In genomic region chrX:136094421-136094820, GRCm38 (mm10) we compare ENCODE assay signal across 15 mouse cellular contexts. TPM values are rescaled to one million over a fixed set of nuclear protein-coding genes. Genes with fewer than 3 reads are reported as not detected.
DNase-seq lines count a peak whose midpoint lies in the region; ATAC-seq lines count a peak whose summit lies in the region.
"Had no signal": no experiment of that assay in that cellular context is flagged by ENCODE, and none has a peak within 500 bp of the region (broad histone marks: within the 10 kb centered on the region; RNA-seq: fewer than 3 reads in every experiment).

No protein-coding gene starts in this region.

- H3K9ac ChIP-seq in forebrain, embryonic 13.5 days: no peak overlapping the region
- H3K9ac ChIP-seq in forebrain, embryonic 12.5 days: no peak overlapping the region
- H3K9ac ChIP-seq in forebrain, embryonic 16.5 days (replicated peaks; ENCODE audit: low read depth, low read length): no peak overlapping the region
- no peak overlapping the region for H3K9ac ChIP-seq in midbrain, embryonic 16.5 days (ENCODE audit: low read depth, low read length)
- H3K9ac ChIP-seq: limb, embryonic 13.5 days had no signal

- 0 out of 2 replicates have a peak, but pooled peaks cover 3% of the 10 kb centered on the region for H3K27me3 ChIP-seq in forebrain, embryonic 13.5 days
- H3K27me3 ChIP-seq in forebrain, embryonic 12.5 days: 0 out of 2 replicates have a peak, but pooled peaks cover 4% of the 10 kb centered on the region
- H3K27me3 ChIP-seq in forebrain, embryonic 16.5 days (replicated peaks; ENCODE audit: control insufficient read depth, insufficient read depth, low read length): no peaks in the 10 kb centered on the region
- H3K27me3 ChIP-seq in midbrain, embryonic 16.5 days (ENCODE audit: control insufficient read depth, insufficient read depth, low read depth, low read length): no peaks in the 10 kb centered on the region
- no peaks in the 10 kb centered on the region for H3K27me3 ChIP-seq in heart, embryonic 10.5 days (ENCODE audit: insufficient read depth, poor library complexity, severe bottlenecking)
- H3K27me3 ChIP-seq: CH12.LX had no signal

- no peaks in the 10 kb centered on the region for H3K4me1 ChIP-seq in forebrain, embryonic 13.5 days
- H3K4me1 ChIP-seq in forebrain, embryonic 12.5 days: no peaks in the 10 kb centered on the region
- H3K4me1 ChIP-seq in forebrain, embryonic 16.5 days (replicated peaks; ENCODE audit: control insufficient read depth, insufficient read depth, low read length): no peaks in the 10 kb centered on the region
- H3K4me1 ChIP-seq in midbrain, embryonic 16.5 days (ENCODE audit: control insufficient read depth, insufficient read depth, low read length): no peaks in the 10 kb centered on the region
- H3K4me1 ChIP-seq in heart, embryonic 10.5 days: no peaks in the 10 kb centered on the region
- H3K4me1 ChIP-seq: limb, embryonic 13.5 days had no signal

- no peak overlapping the region for H3K4me3 ChIP-seq in forebrain, embryonic 13.5 days
- H3K4me3 ChIP-seq in forebrain, embryonic 12.5 days (replicated peaks): no peak overlapping the region
- no peak overlapping the region for H3K4me3 ChIP-seq in forebrain, embryonic 16.5 days (replicated peaks; ENCODE audit: low read length)
- H3K4me3 ChIP-seq in midbrain, embryonic 16.5 days (ENCODE audit: low read depth, low read length): no peak overlapping the region
- no peak overlapping the region for H3K4me3 ChIP-seq in heart, embryonic 10.5 days
- H3K4me3 ChIP-seq: limb, embryonic 13.5 days had no signal

- no peaks in the 10 kb centered on the region for H3K36me3 ChIP-seq in forebrain, embryonic 13.5 days (ENCODE audit: poor library complexity, severe bottlenecking)
- no peaks in the 10 kb centered on the region for H3K36me3 ChIP-seq in forebrain, embryonic 12.5 days (replicated peaks)
- no peaks in the 10 kb centered on the region for H3K36me3 ChIP-seq in forebrain, embryonic 16.5 days (ENCODE audit: control insufficient read depth, insufficient read depth)
- H3K36me3 ChIP-seq in midbrain, embryonic 16.5 days (ENCODE audit: control insufficient read depth, insufficient read depth, low read length): no peaks in the 10 kb centered on the region
- H3K36me3 ChIP-seq in heart, embryonic 10.5 days: no peaks in the 10 kb centered on the region
- H3K36me3 ChIP-seq: limb, embryonic 13.5 days had no signal

- H3K9me3 ChIP-seq in forebrain, embryonic 13.5 days (replicated peaks): no peaks in the 10 kb centered on the region
- H3K9me3 ChIP-seq in forebrain, embryonic 12.5 days: no peaks in the 10 kb centered on the region
- no peaks in the 10 kb centered on the region for H3K9me3 ChIP-seq in forebrain, embryonic 16.5 days (ENCODE audit: control insufficient read depth, low read length)
- no peaks in the 10 kb centered on the region for H3K9me3 ChIP-seq in midbrain, embryonic 16.5 days (replicated peaks; ENCODE audit: control insufficient read depth, low read length, poor library complexity, severe bottlenecking)
- no peaks in the 10 kb centered on the region for H3K9me3 ChIP-seq in heart, embryonic 10.5 days
- H3K9me3 ChIP-seq: limb, embryonic 13.5 days had no signal

- no peak overlapping the region for H3K4me2 ChIP-seq in forebrain, embryonic 13.5 days
- no peak overlapping the region for H3K4me2 ChIP-seq in forebrain, embryonic 12.5 days
- H3K4me2 ChIP-seq in forebrain, embryonic 16.5 days (ENCODE audit: low read length): no peak overlapping the region
- no peak overlapping the region for H3K4me2 ChIP-seq in midbrain, embryonic 16.5 days (ENCODE audit: low read length)
- H3K4me2 ChIP-seq: limb, embryonic 13.5 days had no signal

- no peak overlapping the region for H3K27ac ChIP-seq in forebrain, embryonic 13.5 days
- no peak overlapping the region for H3K27ac ChIP-seq in forebrain, embryonic 12.5 days
- H3K27ac ChIP-seq in forebrain, embryonic 16.5 days (ENCODE audit: low read length): no peak overlapping the region
- H3K27ac ChIP-seq in midbrain, embryonic 16.5 days (ENCODE audit: low read length): peak overlapping the region; percentile 72
- H3K27ac ChIP-seq in heart, embryonic 10.5 days: no peak overlapping the region
- H3K27ac ChIP-seq: limb, embryonic 13.5 days had no signal

- peak; percentile 61; the same call in 1 of the 2 replicates for ATAC-seq in forebrain, embryonic 13.5 days
- ATAC-seq in forebrain, embryonic 12.5 days (ENCODE audit: low FRiP score): no peak
- peak; percentile 72 for ATAC-seq in forebrain, embryonic 16.5 days
- ATAC-seq in midbrain, embryonic 16.5 days: peak; percentile 98

- 32% methylated on average over 2 of the region's 2 CpGs for WGBS in forebrain, embryonic 13.5 days
- 60% methylated on average over 2 of the region's 2 CpGs for WGBS in forebrain, embryonic 12.5 days
- WGBS in forebrain, embryonic 16.5 days: 44% methylated on average over 2 of the region's 2 CpGs
- 46% methylated on average over 2 of the region's 2 CpGs for WGBS in midbrain, embryonic 16.5 days
- WGBS in heart, embryonic 10.5 days: 53% methylated on average over 2 of the region's 2 CpGs

- DNase-seq in left cerebral cortex, adult 9 months (ENCODE audit: low spot score in 2 of 2): peak; percentile 19 to 32
- no peak for DNase-seq in left cerebral cortex, adult 11 months (ENCODE audit: low spot score)
- no peak for DNase-seq in thymus, postnatal 10 days (ENCODE audit: low spot score in 2 of 2)
- no peak for DNase-seq in heart, embryonic 10.5 days (ENCODE audit: low spot score)
- DNase-seq: cerebellum, adult 11-12 months; kidney, adult 18-20 months; spleen, adult 18-20 months had no signal

RNA-seq across cellular contexts. Expression of gene Nxf3, which starts 9.4 kb away (rescaled TPM):
- polyA plus RNA-seq in forebrain, embryonic 13.5 days (2015; fragmentation: Nextera tagmentation; extraction: Ambion mirVana): not detected in 2 replicates
- not detected in 2 replicates for polyA plus RNA-seq in forebrain, embryonic 12.5 days (2016; fragmentation: Nextera tagmentation; extraction: Ambion mirVana)
- polyA plus RNA-seq in forebrain, embryonic 16.5 days (2015; fragmentation: Nextera tagmentation; extraction: Ambion mirVana): 0.09 TPM in 1 of 2 replicates, not detected in the other
- not detected in 2 replicates for polyA plus RNA-seq in midbrain, embryonic 16.5 days (2015; fragmentation: Nextera tagmentation; extraction: Ambion mirVana)
- 0.39 and 0.43 TPM in 2 replicates for polyA plus RNA-seq in heart, embryonic 10.5 days (2016; fragmentation: Nextera tagmentation; extraction: Ambion mirVana)
- polyA plus RNA-seq: large intestine, adult 2 months; limb, embryonic 13.5 days; stomach, embryonic 16.5 days had no signal

RNA-seq across cellular contexts. Expression of gene Bex2, which starts 26.4 kb away (rescaled TPM):
- polyA plus RNA-seq in forebrain, embryonic 13.5 days (2015; fragmentation: Nextera tagmentation; extraction: Ambion mirVana): 511 and 538 TPM in 2 replicates
- 403 and 426 TPM in 2 replicates for polyA plus RNA-seq in forebrain, embryonic 12.5 days (2016; fragmentation: Nextera tagmentation; extraction: Ambion mirVana)
- polyA plus RNA-seq in forebrain, embryonic 16.5 days (2015; fragmentation: Nextera tagmentation; extraction: Ambion mirVana): 579 and 667 TPM in 2 replicates
- polyA plus RNA-seq in midbrain, embryonic 16.5 days (2015; fragmentation: Nextera tagmentation; extraction: Ambion mirVana): 929 and 971 TPM in 2 replicates
- polyA plus RNA-seq in heart, embryonic 10.5 days (2016; fragmentation: Nextera tagmentation; extraction: Ambion mirVana): 83.6 and 197 TPM in 2 replicates

RNA-seq across cellular contexts. Expression of gene Bex4, which starts 44.4 kb away (rescaled TPM):
- 133 and 145 TPM in 2 replicates for polyA plus RNA-seq in forebrain, embryonic 13.5 days (2015; fragmentation: Nextera tagmentation; extraction: Ambion mirVana)
- polyA plus RNA-seq in forebrain, embryonic 12.5 days (2016; fragmentation: Nextera tagmentation; extraction: Ambion mirVana): 117 and 124 TPM in 2 replicates
- 135 and 137 TPM in 2 replicates for polyA plus RNA-seq in forebrain, embryonic 16.5 days (2015; fragmentation: Nextera tagmentation; extraction: Ambion mirVana)
- 170 and 186 TPM in 2 replicates for polyA plus RNA-seq in midbrain, embryonic 16.5 days (2015; fragmentation: Nextera tagmentation; extraction: Ambion mirVana)
- 183 and 228 TPM in 2 replicates for polyA plus RNA-seq in heart, embryonic 10.5 days (2016; fragmentation: Nextera tagmentation; extraction: Ambion mirVana)

Comparison
In these comparisons a context has a peak if more than half of its experiments do, and no peak if none do; other contexts are left out.
1. DNase-seq: peak in left cerebral cortex, adult 9 months (2 of 2); none in left cerebral cortex, adult 11 months (single experiment), thymus, postnatal 10 days (0 of 2) and heart, embryonic 10.5 days (single experiment).